ENCODE assay signal across 20 mouse cellular contexts in the genomic region with DNA sequence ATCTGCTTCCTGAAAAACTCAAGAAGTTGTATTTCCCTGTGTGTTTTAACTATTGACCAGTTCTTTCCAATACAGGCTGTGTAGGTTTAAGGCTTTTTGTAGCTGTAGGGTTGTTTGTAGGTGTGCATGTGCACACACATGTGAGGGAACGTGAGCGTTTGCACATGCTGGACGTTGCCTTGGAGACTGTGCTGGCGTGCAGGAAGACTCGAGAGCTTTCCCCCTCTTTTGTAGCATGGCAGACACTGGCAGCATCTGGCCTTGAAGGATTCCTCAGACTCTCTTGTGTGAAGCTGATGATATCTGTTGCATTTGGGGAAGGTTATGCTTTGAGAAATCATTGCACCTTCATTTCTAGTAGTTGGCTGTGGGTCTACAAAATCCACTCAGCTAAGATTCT. TPM values are rescaled to one million over a fixed set of nuclear protein-coding genes. Genes with fewer than 3 reads are reported as not detected.
"Had no signal": no experiment of that assay in that cellular context is flagged by ENCODE, and none has a peak within 500 bp of the region (broad histone marks: within the 10 kb centered on the region; RNA-seq: fewer than 3 reads in every experiment).

No protein-coding gene starts in this region.

- DNase-seq: lung, adult 18-20 months; lung, embryonic 14.5 days; lung, postnatal 10 days; lung, postnatal 4 days; midbrain, embryonic 14.5 days; retina, postnatal 1 day; spleen, adult 18-20 months; thymus, adult 2 months; thymus, postnatal 25 days; thymus, postnatal 4 days had no signal

- H3K4me3 ChIP-seq: midbrain, embryonic 10.5 days; midbrain, embryonic 12.5 days; myocyte; neural tube, embryonic 13.5 days; neural tube, embryonic 15.5 days; stomach, embryonic 15.5 days had no signal

- H3K27ac ChIP-seq: liver, embryonic 14.5 days; midbrain, embryonic 10.5 days; midbrain, embryonic 12.5 days; neural tube, embryonic 13.5 days; neural tube, embryonic 15.5 days; stomach, embryonic 15.5 days; stomach, postnatal 0 days had no signal

RNA-seq across cellular contexts. Expression of a gene that starts 35.5 kb away (rescaled TPM):
- total RNA-seq: megakaryocyte, adult 5-6 weeks; megakaryocyte-erythroid progenitor cell, adult 5-6 weeks had no signal
